Mouse (Mus musculus) erythroid progenitor cell, adult 5-6 weeks (primary cell): ENCODE measurements around the gene Hoxd4. TPM values are rescaled to one million over a fixed set of nuclear protein-coding genes. Genes with fewer than 3 reads are reported as not detected.

Source experiments
- ATAC-seq: replicated peaks from 2 replicates; pipeline ENCODE4 v1.8.0; 2016; ENCODE audit warnings: moderate number of reproducible peaks, mild to moderate bottlenecking, moderate TSS enrichment, inconsistent platforms; ENCODE audit not compliant: poor library complexity, low FRiP score, severe bottlenecking
- total RNA-seq, 2 experiments: library from RNA; stranded (forward) in 1 of 2; stranded (reverse) in 1 of 2; fragments of 150-400 nt in 1 of 2; fragments of 186-747, 209-891 nt in 1 of 2; gene quantifications; 2 replicates each; pipeline versions ENCODE4 v1.2.3 to v1.2.4; 2015 to 2017; ENCODE audit warnings: low replicate concordance in 2 of 2

The Hoxd4 gene
- total RNA-seq, 2 experiments from 2014 or later: not detected

- no peak for ATAC-seq
Observed at GRCm38 (mm10) chr2:74703317-74703716, 8.4 kb upstream of the Hoxd4 start.

GRCm38 (mm10) chr2:74703720-74704392, 7.9 kb upstream of the Hoxd4 start:
- no peak for ATAC-seq

- ATAC-seq: no peak
Observed at GRCm38 (mm10) chr2:74704393-74704998, 7.2 kb upstream of the Hoxd4 start, which contains the start of gene Hoxd8. Hoxd8 (plus strand) TSS chr2:74704615.

GRCm38 (mm10) chr2:74704999-74705466, 6.7 kb upstream of the Hoxd4 start:
- ATAC-seq: no peak

- ATAC-seq: no peak
Observed at GRCm38 (mm10) chr2:74705467-74706089, 6.2 kb upstream of the Hoxd4 start.

- no peak for ATAC-seq
Observed at GRCm38 (mm10) chr2:74706393-74706960, 5.3 kb upstream of the Hoxd4 start.

- no peak for ATAC-seq
Observed at GRCm38 (mm10) chr2:74707599-74707998, 4.1 kb upstream of the Hoxd4 start.

- no peak for ATAC-seq
Observed at GRCm38 (mm10) chr2:74708676-74709075, 3.1 kb upstream of the Hoxd4 start.

- ATAC-seq: no peak
Observed at GRCm38 (mm10) chr2:74709465-74710419, 2.0 kb upstream of the Hoxd4 start.

- no peak for ATAC-seq
Observed at GRCm38 (mm10) chr2:74710929-74711543, 693 bp upstream of the Hoxd4 start.

- no peak for ATAC-seq
Observed at GRCm38 (mm10) chr2:74713239-74714150, 1.8 kb downstream of the Hoxd4 start.

GRCm38 (mm10) chr2:74714156-74714789, 2.5 kb downstream of the Hoxd4 start:
- ATAC-seq: no peak

GRCm38 (mm10) chr2:74714881-74715280, 3.2 kb downstream of the Hoxd4 start:
- no peak for ATAC-seq

- no peak for ATAC-seq
Observed at GRCm38 (mm10) chr2:74715504-74716241, 3.9 kb downstream of the Hoxd4 start.

GRCm38 (mm10) chr2:74720384-74720783, 8.7 kb downstream of the Hoxd4 start:
- ATAC-seq: no peak

- no peak for ATAC-seq
Observed at GRCm38 (mm10) chr2:74720955-74721491, 9.3 kb downstream of the Hoxd4 start.

GRCm38 (mm10) chr2:74721882-74722281, 10.2 kb downstream of the Hoxd4 start:
- no peak for ATAC-seq
